Mouse (Mus musculus): ENCODE data around the gene Lmtk3. TPM values are rescaled to one million over a fixed set of nuclear protein-coding genes. Genes with fewer than 3 reads are reported as not detected.
A peak's percentile ranks its signal among the peaks of the same experiment; 100 is the strongest.

Lmtk3 gene
- polyA plus RNA-seq, 1 experiment from 2014 or later = 0.53 TPM

DNA sequence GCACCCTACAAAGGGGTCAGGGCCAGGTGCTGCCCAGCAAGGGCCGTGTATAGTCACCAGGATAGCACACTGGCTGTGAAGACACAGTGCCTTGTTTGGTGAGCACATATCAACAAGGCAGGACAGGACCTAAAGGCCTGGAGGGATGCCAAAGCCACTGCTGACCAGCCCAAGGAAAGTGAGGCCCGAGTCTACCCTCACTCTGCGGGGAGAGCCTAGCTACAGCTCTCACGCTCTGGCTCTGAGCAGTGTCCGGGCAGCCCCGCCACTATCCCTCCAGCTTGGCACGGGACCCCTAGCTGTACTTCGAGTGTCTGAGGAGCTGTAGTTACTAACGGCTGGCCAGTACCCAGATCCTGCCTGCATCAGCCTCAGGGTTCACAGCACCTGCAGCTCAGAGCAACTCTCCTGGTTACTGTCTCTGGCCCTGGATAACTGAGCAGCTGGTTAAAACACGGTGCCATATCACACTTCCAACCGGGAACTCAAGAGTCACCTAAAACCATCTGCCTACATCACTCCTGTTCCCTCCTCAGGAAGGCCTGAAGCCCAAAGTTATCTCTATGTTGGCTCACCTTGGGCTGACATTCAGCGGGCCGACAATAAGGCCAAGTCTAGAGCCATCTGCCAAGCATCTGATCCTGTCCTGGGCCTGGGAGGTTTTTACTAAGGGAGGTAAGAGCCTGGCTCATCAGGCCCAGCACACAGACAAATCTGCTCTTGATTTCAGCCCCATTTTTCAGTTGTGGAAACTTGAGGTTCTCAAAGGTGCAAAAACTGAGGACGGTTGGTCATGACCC, 25.9 kb downstream of the Lmtk3 start:
- no peak overlapping the region for H3K9ac ChIP-seq (ENCODE audit: low read length)
- H3K9me3 ChIP-seq (replicated peaks; ENCODE audit: control insufficient read depth, low read length) = no peaks in the 10 kb centered on the region
- H3K4me2 ChIP-seq (ENCODE audit: low read depth, low read length) = no peak overlapping the region
- no peak for ATAC-seq (ENCODE audit: insufficient read depth, low FRiP score)
- 82% methylated on average over 14 of the region's 14 CpGs for WGBS
- H3K27ac ChIP-seq (ENCODE audit: low read length) = no peak overlapping the region
- peaks cover 11% of the 10 kb centered on the region for H3K4me1 ChIP-seq (ENCODE audit: control insufficient read depth, insufficient read depth, low read length)
- no peaks in the 10 kb centered on the region for H3K27me3 ChIP-seq (ENCODE audit: control insufficient read depth, insufficient read depth, low read length)
- no peak overlapping the region for H3K4me3 ChIP-seq (replicated peaks; ENCODE audit: low read length)
- H3K36me3 ChIP-seq (ENCODE audit: control insufficient read depth, insufficient read depth, low read length) = peaks cover 21% of the 10 kb centered on the region

DNA sequence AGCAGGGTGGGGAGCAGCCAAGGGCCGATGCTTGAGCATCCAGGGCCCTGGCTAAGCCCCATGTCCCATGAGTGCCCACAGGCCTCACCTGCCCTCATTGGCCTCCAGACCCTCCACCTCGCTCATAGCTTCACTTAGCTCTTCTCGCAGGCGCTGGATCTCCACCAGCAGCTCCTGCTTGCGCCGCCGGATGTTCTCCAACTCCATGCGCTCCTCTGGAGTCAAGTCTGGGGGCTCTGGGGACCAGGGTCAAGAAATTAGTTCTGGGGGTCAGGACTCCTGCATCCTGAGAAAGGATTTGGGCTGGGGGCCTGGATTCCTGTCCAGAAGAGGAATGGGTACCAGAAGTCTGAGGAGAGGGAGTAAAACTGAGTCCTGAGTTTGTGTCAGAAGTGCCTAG, 29.4 kb downstream of the Lmtk3 start:
- WGBS = 73% methylated on average over 8 of the region's 8 CpGs
- H3K9ac ChIP-seq (ENCODE audit: low read length) = peak overlapping the region; percentile 100
- peaks cover 17% of the 10 kb centered on the region for H3K4me1 ChIP-seq (ENCODE audit: control insufficient read depth, insufficient read depth, low read length)
- H3K27me3 ChIP-seq (ENCODE audit: control insufficient read depth, insufficient read depth, low read length) = no peaks in the 10 kb centered on the region
- no peak for ATAC-seq (ENCODE audit: insufficient read depth, low FRiP score)
- H3K4me3 ChIP-seq (replicated peaks; ENCODE audit: low read length) = peak overlapping the region; percentile 99
- H3K27ac ChIP-seq (ENCODE audit: low read length) = no peak overlapping the region
- peaks cover 21% of the 10 kb centered on the region for H3K36me3 ChIP-seq (ENCODE audit: control insufficient read depth, insufficient read depth, low read length)
- peak overlapping the region; percentile 83 for H3K4me2 ChIP-seq (ENCODE audit: low read depth, low read length)
- no peaks in the 10 kb centered on the region for H3K9me3 ChIP-seq (replicated peaks; ENCODE audit: control insufficient read depth, low read length)

DNA sequence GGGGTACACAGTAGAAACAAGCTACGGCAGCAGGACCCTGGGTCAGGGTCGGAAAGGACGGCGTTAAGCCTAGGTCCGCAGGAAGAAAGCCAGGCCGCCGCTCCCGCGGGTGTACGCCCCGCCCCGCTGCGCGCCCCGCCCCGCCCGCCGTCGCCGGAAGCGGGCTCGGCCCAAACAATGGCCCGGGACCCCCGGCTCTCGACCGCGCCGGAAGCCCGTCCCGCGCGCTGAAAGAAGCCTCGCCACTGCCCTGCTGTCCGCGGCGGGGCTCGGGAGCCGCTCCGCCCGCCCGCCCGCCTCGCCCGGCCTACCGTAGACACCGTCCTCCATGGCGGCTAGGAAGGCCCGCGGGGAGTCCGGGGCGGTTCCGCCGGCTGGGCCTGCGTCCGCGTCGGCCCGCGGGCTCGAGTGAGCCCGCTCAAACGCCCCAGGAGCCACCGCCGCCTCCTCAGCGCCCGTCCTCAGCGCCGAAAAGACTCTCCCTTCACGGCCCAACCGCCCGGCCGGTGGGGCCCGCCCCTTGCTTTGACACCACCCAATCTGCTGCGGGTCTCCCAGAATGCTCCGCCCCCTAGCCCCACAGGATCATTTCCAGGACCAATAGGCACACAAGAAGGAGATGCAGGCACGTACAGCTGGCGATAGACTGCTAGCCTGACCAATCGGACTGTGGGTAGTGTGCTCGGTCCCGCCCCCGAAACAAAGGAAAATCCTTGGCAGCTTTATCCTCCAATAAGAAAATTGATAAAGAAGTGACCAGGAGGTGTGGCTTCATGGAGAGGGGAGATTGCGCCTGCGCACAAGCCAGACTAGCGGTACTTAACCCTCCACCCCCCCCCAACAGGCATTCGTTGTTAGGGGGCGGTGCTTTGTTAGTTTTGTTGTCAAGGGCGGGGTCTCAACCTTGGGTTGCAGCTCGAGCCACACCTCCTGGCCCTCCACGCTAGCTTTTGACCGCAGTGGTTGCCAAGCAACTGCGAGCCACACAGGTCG, 30.5 kb downstream of the Lmtk3 start, which contains the start of gene Cyth2:
Cyth2 (minus strand) TSS at position 795 of the 993 bp plus-strand sequence.
- Histone ChIP-seq H3K4me2 (ENCODE audit: low read depth, low read length) (peak within 1 kb of the TSS; percentile 83), H3K27ac (ENCODE audit: low read length) (peak within 1 kb of the TSS; percentile 100), H3K4me1 (ENCODE audit: control insufficient read depth, insufficient read depth, low read length) (peaks cover 17% of the 10 kb centered on the region), H3K27me3 (ENCODE audit: control insufficient read depth, insufficient read depth, low read length) (no peaks in the 10 kb centered on the region), H3K36me3 (ENCODE audit: control insufficient read depth, insufficient read depth, low read length) (peaks cover 20% of the 10 kb centered on the region), H3K9me3 (replicated peaks; ENCODE audit: control insufficient read depth, low read length) (no peaks in the 10 kb centered on the region), H3K9ac (ENCODE audit: low read length) (peak within 1 kb of the TSS; percentile 100), H3K4me3 (replicated peaks; ENCODE audit: low read length) (peak within 1 kb of the TSS; percentile 99)
- under 1% methylated on average over 90 of the region's 92 CpGs for WGBS
- ATAC-seq (ENCODE audit: insufficient read depth, low FRiP score) = peak; percentile 99

DNA sequence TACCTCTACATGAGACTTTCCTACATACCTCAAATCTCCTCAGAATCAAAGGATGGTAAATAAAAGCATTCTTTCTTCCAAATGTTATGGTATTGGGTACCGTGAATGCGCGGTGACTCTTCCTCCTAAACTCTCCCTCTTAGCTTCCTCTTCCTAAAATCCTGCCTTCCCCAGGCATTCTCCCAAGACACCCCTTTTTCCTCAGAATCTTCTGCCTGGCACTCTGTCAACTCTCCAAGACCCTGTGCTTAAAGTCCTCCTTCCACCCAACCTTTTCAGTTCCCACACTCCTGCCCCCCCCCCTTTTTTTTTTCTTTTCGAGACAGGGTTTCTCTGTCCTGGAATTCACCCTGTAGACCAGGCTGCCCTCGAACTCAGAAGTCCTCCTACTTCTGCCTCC, 31.3 kb downstream of the Lmtk3 start:
- Histone ChIP-seq H3K4me2 (ENCODE audit: low read depth, low read length) (peak overlapping the region; percentile 65), H3K27ac (ENCODE audit: low read length) (no peak overlapping the region), H3K36me3 (ENCODE audit: control insufficient read depth, insufficient read depth, low read length) (peaks cover 13% of the 10 kb centered on the region), H3K9me3 (replicated peaks; ENCODE audit: control insufficient read depth, low read length) (no peaks in the 10 kb centered on the region), H3K4me3 (replicated peaks; ENCODE audit: low read length) (peak overlapping the region; percentile 43), H3K27me3 (ENCODE audit: control insufficient read depth, insufficient read depth, low read length) (no peaks in the 10 kb centered on the region), H3K4me1 (ENCODE audit: control insufficient read depth, insufficient read depth, low read length) (peaks cover 17% of the 10 kb centered on the region), H3K9ac (ENCODE audit: low read length) (peak overlapping the region; percentile 31; the same call in 1 of the 2 replicates)
- 6% methylated on average over 5 of the region's 5 CpGs for WGBS
- no peak for ATAC-seq (ENCODE audit: insufficient read depth, low FRiP score)

DNA sequence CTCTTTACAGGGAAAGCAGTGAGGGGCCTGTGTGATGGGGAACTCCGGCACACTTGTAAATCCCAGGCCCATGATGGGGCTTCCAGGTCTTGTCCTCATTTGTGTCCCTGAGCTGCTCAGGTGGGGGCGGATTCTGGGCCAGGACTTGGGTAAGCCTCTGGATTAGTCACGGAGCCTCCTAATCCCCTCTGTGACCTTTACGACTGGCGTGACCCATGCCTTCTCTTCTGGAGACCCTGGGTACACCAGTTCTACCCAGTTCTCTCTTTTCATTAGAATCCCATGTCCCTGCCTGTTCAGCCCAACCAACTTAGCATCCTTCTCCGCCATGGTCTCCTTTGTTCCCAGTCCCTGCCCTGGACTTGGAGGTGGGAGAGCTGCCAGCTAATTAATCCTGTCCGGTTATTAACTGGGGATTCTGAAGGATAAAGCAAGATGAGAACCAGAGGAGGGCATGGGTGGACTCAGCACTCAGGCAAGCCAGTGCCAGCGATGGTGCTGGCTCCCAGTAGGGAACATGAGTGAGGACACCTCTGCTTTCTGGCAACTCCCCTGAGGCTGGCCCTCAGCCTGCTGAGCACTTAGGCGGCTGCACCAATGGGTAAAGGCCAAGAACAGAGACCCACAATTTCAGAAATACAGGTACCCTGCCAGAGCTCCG, 31.9 kb downstream of the Lmtk3 start:
- ATAC-seq (ENCODE audit: insufficient read depth, low FRiP score) = no peak

DNA sequence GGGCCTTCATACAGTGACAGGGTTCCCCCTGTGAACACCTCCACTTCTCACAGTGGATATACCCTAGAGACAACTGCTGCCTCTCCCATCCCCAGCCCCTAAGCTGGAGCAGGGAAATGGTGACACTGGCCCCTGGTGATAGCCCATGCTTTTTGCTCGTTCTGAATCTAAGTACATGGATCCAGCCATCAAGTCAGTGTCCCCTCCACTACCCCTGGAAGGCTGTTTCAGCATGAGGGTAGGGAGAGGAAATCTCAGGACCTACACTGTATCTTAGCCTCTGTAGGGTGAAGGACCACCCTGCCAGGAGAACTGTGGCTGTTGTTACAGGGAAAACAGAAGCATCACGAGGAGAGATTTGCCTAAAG, 32.4 kb downstream of the Lmtk3 start:
- 64% methylated on average over 2 of the region's 2 CpGs for WGBS
- Histone ChIP-seq H3K36me3 (ENCODE audit: control insufficient read depth, insufficient read depth, low read length) (peaks cover 2% of the 10 kb centered on the region; the same call in 1 of the 2 replicates), H3K4me1 (ENCODE audit: control insufficient read depth, insufficient read depth, low read length) (peaks cover 17% of the 10 kb centered on the region), H3K9me3 (replicated peaks; ENCODE audit: control insufficient read depth, low read length) (no peaks in the 10 kb centered on the region), H3K4me3 (replicated peaks; ENCODE audit: low read length) (no peak overlapping the region), H3K27me3 (ENCODE audit: control insufficient read depth, insufficient read depth, low read length) (no peaks in the 10 kb centered on the region), H3K9ac (ENCODE audit: low read length) (no peak overlapping the region), H3K27ac (ENCODE audit: low read length) (no peak overlapping the region), H3K4me2 (ENCODE audit: low read depth, low read length) (no peak overlapping the region)
- ATAC-seq (ENCODE audit: insufficient read depth, low FRiP score) = no peak

More for the DNA sequence above, 31.9 kb downstream of the Lmtk3 start:
- Histone ChIP-seq H3K27me3 (ENCODE audit: control insufficient read depth, insufficient read depth, low read length) (no peaks in the 10 kb centered on the region), H3K9me3 (replicated peaks; ENCODE audit: control insufficient read depth, low read length) (no peaks in the 10 kb centered on the region), H3K4me3 (replicated peaks; ENCODE audit: low read length) (no peak overlapping the region), H3K27ac (ENCODE audit: low read length) (no peak overlapping the region), H3K4me2 (ENCODE audit: low read depth, low read length) (peak overlapping the region; percentile 65), H3K4me1 (ENCODE audit: control insufficient read depth, insufficient read depth, low read length) (peaks cover 17% of the 10 kb centered on the region), H3K36me3 (ENCODE audit: control insufficient read depth, insufficient read depth, low read length) (peaks cover 7% of the 10 kb centered on the region), H3K9ac (ENCODE audit: low read length) (peak overlapping the region; percentile 21; the same call in 1 of the 2 replicates)
- WGBS = 56% methylated on average over 10 of the region's 10 CpGs

DNA sequence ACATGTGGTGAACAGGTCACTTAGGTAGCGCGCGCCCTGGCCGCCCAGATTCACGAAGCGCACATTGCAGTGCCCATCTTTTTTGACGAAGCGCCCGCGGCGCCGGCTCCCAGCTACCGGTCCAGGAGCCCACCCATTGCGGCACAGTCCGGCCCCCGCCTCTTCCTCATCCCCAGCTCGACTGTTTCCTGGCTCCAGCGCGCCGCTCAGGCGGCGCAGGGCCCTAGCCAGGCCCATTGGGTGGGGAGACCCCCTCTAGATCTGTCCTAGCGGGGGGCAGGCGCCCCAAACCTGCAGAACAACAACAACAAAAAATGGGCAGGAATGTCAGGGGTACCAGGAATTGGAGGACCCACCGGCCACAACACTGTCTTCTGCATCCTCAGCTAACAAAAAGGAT, 36.3 kb downstream of the Lmtk3 start:
- Histone ChIP-seq H3K4me2 (ENCODE audit: low read depth, low read length) (peak overlapping the region; percentile 39), H3K4me1 (ENCODE audit: control insufficient read depth, insufficient read depth, low read length) (peaks cover 5% of the 10 kb centered on the region), H3K4me3 (replicated peaks; ENCODE audit: low read length) (peak overlapping the region; percentile 13), H3K27ac (ENCODE audit: low read length) (no peak overlapping the region), H3K36me3 (ENCODE audit: control insufficient read depth, insufficient read depth, low read length) (peaks cover 6% of the 10 kb centered on the region; the same call in 1 of the 2 replicates), H3K9ac (ENCODE audit: low read length) (no peak overlapping the region), H3K27me3 (ENCODE audit: control insufficient read depth, insufficient read depth, low read length) (no peaks in the 10 kb centered on the region), H3K9me3 (replicated peaks; ENCODE audit: control insufficient read depth, low read length) (no peaks in the 10 kb centered on the region)
- WGBS = 18% methylated on average over 25 of the region's 25 CpGs
- no peak for ATAC-seq (ENCODE audit: insufficient read depth, low FRiP score)

DNA sequence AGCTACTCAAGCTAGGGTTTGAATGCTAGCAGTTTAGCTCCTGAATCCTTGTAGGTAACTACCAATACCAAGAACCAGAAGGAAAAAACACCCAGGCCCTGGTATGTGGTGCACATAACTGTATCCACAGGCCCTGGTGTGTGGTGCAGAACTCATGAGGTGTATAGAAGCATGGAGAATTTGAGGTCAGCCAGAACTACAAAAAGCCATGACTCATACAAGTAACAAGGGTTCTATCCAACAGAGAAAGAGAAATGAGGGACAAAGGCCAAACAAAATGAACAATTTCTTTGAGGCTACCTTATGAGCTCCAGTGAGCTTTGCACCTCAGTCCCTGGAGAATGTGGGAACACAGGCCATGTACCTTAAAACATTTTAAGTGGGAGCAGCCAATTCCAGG, 37.4 kb downstream of the Lmtk3 start:
- peaks cover 17% of the 10 kb centered on the region for H3K36me3 ChIP-seq (ENCODE audit: control insufficient read depth, insufficient read depth, low read length)
- H3K27me3 ChIP-seq (ENCODE audit: control insufficient read depth, insufficient read depth, low read length) = no peaks in the 10 kb centered on the region
- no peaks in the 10 kb centered on the region for H3K4me1 ChIP-seq (ENCODE audit: control insufficient read depth, insufficient read depth, low read length)
- no peak overlapping the region for H3K27ac ChIP-seq (ENCODE audit: low read length)
- no peak overlapping the region for H3K9ac ChIP-seq (ENCODE audit: low read length)
- H3K4me3 ChIP-seq (replicated peaks; ENCODE audit: low read length) = no peak overlapping the region
- H3K9me3 ChIP-seq (replicated peaks; ENCODE audit: control insufficient read depth, low read length) = no peaks in the 10 kb centered on the region
- H3K4me2 ChIP-seq (ENCODE audit: low read depth, low read length) = no peak overlapping the region
- no peak for ATAC-seq (ENCODE audit: insufficient read depth, low FRiP score)

All from stomach, embryonic 16.5 days (tissue).